ENCODE assay signal across 25 mouse cellular contexts in genomic region chr7:80633635-80634034, GRCm38 (mm10). TPM values are rescaled to one million over a fixed set of nuclear protein-coding genes. Genes with fewer than 3 reads are reported as not detected.
A peak's percentile ranks its signal among the peaks of the same experiment; 100 is the strongest.
DNase-seq lines count a peak whose midpoint lies in the region; ATAC-seq and TF ChIP-seq lines count a peak whose summit lies in the region.
"Had no signal": no experiment of that assay in that cellular context is flagged by ENCODE, and none has a peak within 500 bp of the region (broad histone marks: within the 10 kb centered on the region; RNA-seq: fewer than 3 reads in every experiment).

No protein-coding gene starts in this region.

- no peak for ATAC-seq in megakaryocyte-erythroid progenitor cell, adult 5-6 weeks (replicated peaks; ENCODE audit: low FRiP score, low TSS enrichment, poor library complexity, severe bottlenecking)
- ATAC-seq: forebrain, embryonic 16.5 days; midbrain, embryonic 15.5 days had no signal

- peak; percentile 28 for DNase-seq in cerebellum, adult 9-11 months
- DNase-seq in cerebellum, adult 18-20 months = no peak
- DNase-seq in left cerebral cortex, adult 2 months (ENCODE audit: extremely low spot score in 1 of 2, low spot score in 2 of 2) = no peak
- no peak for DNase-seq in left cerebral cortex, adult 18-20 months (ENCODE audit: low spot score in 2 of 2)
- DNase-seq in 416B (ENCODE audit: low read depth) = peak; percentile 26
- peak; percentile 41 for DNase-seq in induced T-regulatory cell, adult 2 months (ENCODE audit: low read depth)
- DNase-seq in retina, postnatal 1 day = no peak
- DNase-seq: adrenal gland, postnatal 14 days; cerebellum, adult 9-10 months; gastrocnemius, postnatal 25 days; heart, adult 18-20 months; heart, postnatal 14 days; kidney, adult 9 months; kidney, postnatal 25 days; lung, postnatal 36 days; thymus, postnatal 36 days had no signal

- no peak overlapping the region for H3K4me3 ChIP-seq in left cerebral cortex, adult 2 months
- H3K4me3 ChIP-seq: forebrain, embryonic 10.5 days; heart, embryonic 13.5 days; hindbrain, embryonic 13.5 days; megakaryocyte, embryonic 14.5 days; midbrain, embryonic 15.5 days; myocyte; neural tube, embryonic 15.5 days had no signal

- intact Hi-C loops in left cerebral cortex, adult 2 months (cut with DNase I) = loop anchor here (1.0 kb wide), 1 partner anchor 51 kb away; no protein-coding TSS in a partner anchor

- peak; percentile 28 for TF ChIP-seq CTCF in left cerebral cortex, adult 2 months (IDR thresholded peaks at IDR 0.05)

- H3K27ac ChIP-seq in left cerebral cortex, adult 2 months = no peak overlapping the region
- H3K27ac ChIP-seq: forebrain, embryonic 10.5 days; heart, embryonic 13.5 days; hindbrain, embryonic 13.5 days; midbrain, embryonic 15.5 days; neural tube, embryonic 15.5 days had no signal

RNA-seq across cellular contexts. Expression of gene Crtc3, which starts 55.0 kb away (rescaled TPM):
- 10 to 100 TPM; 14.9 to 16.5 TPM for total RNA-seq in left cerebral cortex, adult 2 months (2021)
- total RNA-seq in left cerebral cortex, adult 18-20 months (2021) = 10 to 100 TPM; 14.4 to 14.5 TPM
- total RNA-seq in megakaryocyte-erythroid progenitor cell, adult 5-6 weeks (2014; fragmentation: Nextera tagmentation) = 29.1 and 29.3 TPM in 2 replicates
- total RNA-seq in megakaryocyte-erythroid progenitor cell, adult 5-6 weeks (2017) = 8.2 and 14.8 TPM in 2 replicates

Comparison
In these comparisons a context has a peak if more than half of its experiments do, and no peak if none do; other contexts are left out.
1. DNase-seq: peak in cerebellum, adult 9-11 months (single experiment), 416B (single experiment) and induced T-regulatory cell, adult 2 months (single experiment); none in cerebellum, adult 18-20 months (0 of 2), left cerebral cortex, adult 2 months (0 of 2), left cerebral cortex, adult 18-20 months (0 of 2) and retina, postnatal 1 day (single experiment).